ENCODE assay signal across 13 mouse cellular contexts in the genomic region with DNA sequence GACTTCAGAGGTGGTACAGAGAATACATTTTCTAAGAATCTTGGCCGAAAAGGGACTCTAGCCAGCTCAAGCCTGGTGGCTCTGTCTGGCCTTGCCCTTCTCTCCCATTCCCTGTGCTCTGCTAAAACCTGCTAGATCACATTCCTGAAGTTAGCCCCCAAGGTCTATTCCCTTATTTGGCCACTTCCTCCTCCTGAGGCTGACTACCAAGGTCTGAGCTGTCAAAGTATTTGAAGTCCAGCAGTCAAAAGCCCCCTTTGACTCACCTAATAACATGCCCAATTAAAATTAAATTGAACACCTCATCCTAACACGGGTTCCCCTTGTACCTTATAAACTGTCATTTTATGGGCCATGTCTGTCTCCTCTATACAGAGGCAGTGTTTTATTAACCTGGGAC.
DNase-seq lines count a peak whose midpoint lies in the region; ATAC-seq and TF ChIP-seq lines count a peak whose summit lies in the region.
"Had no signal": no experiment of that assay in that cellular context is flagged by ENCODE, and none has a peak within 500 bp of the region (broad histone marks: within the 10 kb centered on the region; RNA-seq: fewer than 3 reads in every experiment).

No protein-coding gene starts in this region.

- no peak overlapping the region for H3K4me2 ChIP-seq in forebrain, embryonic 13.5 days
- H3K4me2 ChIP-seq in forebrain, embryonic 11.5 days (ENCODE audit: low read depth, low read length, severe bottlenecking) = no peak overlapping the region
- no peak overlapping the region for H3K4me2 ChIP-seq in limb, embryonic 12.5 days
- no peak overlapping the region for H3K4me2 ChIP-seq in hindbrain, embryonic 16.5 days (ENCODE audit: low read length)
- H3K4me2 ChIP-seq in neural tube, embryonic 15.5 days = no peak overlapping the region

- no peaks in the 10 kb centered on the region for H3K27me3 ChIP-seq in forebrain, embryonic 13.5 days
- no peaks in the 10 kb centered on the region for H3K27me3 ChIP-seq in forebrain, embryonic 11.5 days (ENCODE audit: control insufficient read depth, insufficient read depth, low read length)
- no peaks in the 10 kb centered on the region for H3K27me3 ChIP-seq in kidney, adult 2 months (replicated peaks; ENCODE audit: control insufficient read depth, insufficient read depth, low read length)
- H3K27me3 ChIP-seq in limb, embryonic 12.5 days = no peaks in the 10 kb centered on the region
- H3K27me3 ChIP-seq in hindbrain, embryonic 16.5 days (replicated peaks; ENCODE audit: control insufficient read depth, insufficient read depth, low read length) = no peaks in the 10 kb centered on the region
- no peaks in the 10 kb centered on the region for H3K27me3 ChIP-seq in neural tube, embryonic 15.5 days (replicated peaks)

- H3K36me3 ChIP-seq in forebrain, embryonic 13.5 days (ENCODE audit: poor library complexity, severe bottlenecking) = no peaks in the 10 kb centered on the region
- H3K36me3 ChIP-seq in forebrain, embryonic 11.5 days (ENCODE audit: control insufficient read depth, insufficient read depth, low read length) = no peaks in the 10 kb centered on the region
- no peaks in the 10 kb centered on the region for H3K36me3 ChIP-seq in kidney, adult 2 months (ENCODE audit: control insufficient read depth, insufficient read depth, low read length)
- no peaks in the 10 kb centered on the region for H3K36me3 ChIP-seq in limb, embryonic 12.5 days
- H3K36me3 ChIP-seq in hindbrain, embryonic 16.5 days (ENCODE audit: control insufficient read depth, insufficient read depth, low read length) = no peaks in the 10 kb centered on the region
- no peaks in the 10 kb centered on the region for H3K36me3 ChIP-seq in neural tube, embryonic 15.5 days
- H3K36me3 ChIP-seq: forebrain, embryonic 10.5 days had no signal

- no peak overlapping the region for H3K9ac ChIP-seq in forebrain, embryonic 13.5 days
- H3K9ac ChIP-seq in forebrain, embryonic 11.5 days (ENCODE audit: low read length) = no peak overlapping the region
- H3K9ac ChIP-seq in limb, embryonic 12.5 days (replicated peaks) = no peak overlapping the region
- no peak overlapping the region for H3K9ac ChIP-seq in hindbrain, embryonic 16.5 days (ENCODE audit: low read depth, low read length)
- no peak overlapping the region for H3K9ac ChIP-seq in neural tube, embryonic 15.5 days (replicated peaks)

- no peak for DNase-seq in forebrain, embryonic 11.5 days (ENCODE audit: low spot score)
- peak; percentile 49 for DNase-seq in brain, embryonic 14.5 days (ENCODE audit: low read depth)
- peak; percentile 74 for DNase-seq in kidney, adult 2 months
- no peak for DNase-seq in cerebellum, adult 9-11 months
- DNase-seq: B cell, adult 2 months; cerebellum, postnatal 14 days; heart, postnatal 4 days; lung, postnatal 14 days had no signal

- no peak for TF ChIP-seq POLR2A in brain, embryonic 14.5 days (IDR thresholded peaks at IDR 0.05; ENCODE audit: borderline replicate concordance, extremely low read depth, insufficient read depth, insufficient read length, poor library complexity, severe bottlenecking)
- TF ChIP-seq POLR2A in kidney, adult 2 months (IDR thresholded peaks at IDR 0.05; ENCODE audit: low read depth, low read length) = no peak

- no peaks in the 10 kb centered on the region for H3K9me3 ChIP-seq in forebrain, embryonic 13.5 days (replicated peaks)
- H3K9me3 ChIP-seq in forebrain, embryonic 11.5 days (ENCODE audit: control insufficient read depth, low read length) = no peaks in the 10 kb centered on the region
- H3K9me3 ChIP-seq in limb, embryonic 12.5 days = no peaks in the 10 kb centered on the region
- H3K9me3 ChIP-seq in hindbrain, embryonic 16.5 days (ENCODE audit: control insufficient read depth, low read length) = no peaks in the 10 kb centered on the region
- no peaks in the 10 kb centered on the region for H3K9me3 ChIP-seq in neural tube, embryonic 15.5 days (replicated peaks)
- H3K9me3 ChIP-seq: forebrain, embryonic 10.5 days had no signal

- no peak overlapping the region for H3K27ac ChIP-seq in forebrain, embryonic 13.5 days
- no peak overlapping the region for H3K27ac ChIP-seq in forebrain, embryonic 11.5 days (ENCODE audit: low read depth, low read length)
- no peak overlapping the region for H3K27ac ChIP-seq in kidney, adult 2 months (ENCODE audit: insufficient read depth, low read depth, low read length)
- 0 out of 2 replicates have a peak overlapping the region, but pooled peaks have one; percentile 35 for H3K27ac ChIP-seq in limb, embryonic 12.5 days
- H3K27ac ChIP-seq in hindbrain, embryonic 16.5 days (ENCODE audit: low read depth, low read length) = no peak overlapping the region
- no peak overlapping the region for H3K27ac ChIP-seq in neural tube, embryonic 15.5 days (replicated peaks)
- H3K27ac ChIP-seq: forebrain, embryonic 10.5 days had no signal

- H3K4me1 ChIP-seq in forebrain, embryonic 13.5 days = peaks cover 15% of the 10 kb centered on the region
- H3K4me1 ChIP-seq in forebrain, embryonic 11.5 days (replicated peaks; ENCODE audit: control insufficient read depth, insufficient read depth, low read length) = no peaks in the 10 kb centered on the region; the same call in 1 of the 2 replicates
- no peaks in the 10 kb centered on the region for H3K4me1 ChIP-seq in kidney, adult 2 months (ENCODE audit: control insufficient read depth, insufficient read depth, low read length)
- peaks cover 34% of the 10 kb centered on the region for H3K4me1 ChIP-seq in limb, embryonic 12.5 days (replicated peaks)
- H3K4me1 ChIP-seq in hindbrain, embryonic 16.5 days (ENCODE audit: control insufficient read depth, insufficient read depth, low read depth, low read length) = no peaks in the 10 kb centered on the region
- H3K4me1 ChIP-seq in neural tube, embryonic 15.5 days = no peaks in the 10 kb centered on the region

- 38% methylated on average over 2 of the region's 2 CpGs for WGBS in forebrain, embryonic 13.5 days
- WGBS in forebrain, embryonic 11.5 days = 52% methylated on average over 2 of the region's 2 CpGs
- WGBS in kidney, adult 2 months = 28% methylated on average over 2 of the region's 2 CpGs
- WGBS in limb, embryonic 12.5 days = 37% methylated on average over 2 of the region's 2 CpGs
- WGBS in hindbrain, embryonic 16.5 days = 48% methylated on average over 2 of the region's 2 CpGs
- 24% methylated on average over 2 of the region's 2 CpGs for WGBS in neural tube, embryonic 15.5 days

- no peak overlapping the region for H3K4me3 ChIP-seq in forebrain, embryonic 13.5 days
- no peak overlapping the region for H3K4me3 ChIP-seq in forebrain, embryonic 11.5 days (ENCODE audit: low read depth, low read length)
- H3K4me3 ChIP-seq in kidney, adult 2 months (ENCODE audit: insufficient read depth, low read depth, low read length) = no peak overlapping the region
- no peak overlapping the region for H3K4me3 ChIP-seq in limb, embryonic 12.5 days (replicated peaks)
- no peak overlapping the region for H3K4me3 ChIP-seq in hindbrain, embryonic 16.5 days (ENCODE audit: low read length)
- H3K4me3 ChIP-seq in neural tube, embryonic 15.5 days (replicated peaks) = no peak overlapping the region
- H3K4me3 ChIP-seq: forebrain, embryonic 10.5 days had no signal

- ATAC-seq in forebrain, embryonic 13.5 days = 0 out of 2 replicates have a peak, but pooled peaks have one; percentile 27
- no peak for ATAC-seq in forebrain, embryonic 11.5 days (replicated peaks; ENCODE audit: low FRiP score)
- ATAC-seq in limb, embryonic 12.5 days (ENCODE audit: insufficient number of reproducible peaks, insufficient read depth, low FRiP score, low TSS enrichment, low read depth) = peak; percentile 89
- ATAC-seq in hindbrain, embryonic 16.5 days = no peak
- ATAC-seq in neural tube, embryonic 15.5 days (ENCODE audit: low FRiP score) = no peak

- no peak for TF ChIP-seq CTCF in brain, embryonic 14.5 days (IDR thresholded peaks at IDR 0.05; ENCODE audit: borderline replicate concordance, extremely low read depth, insufficient read depth, insufficient read length)
- no peak for TF ChIP-seq CTCF in kidney, adult 2 months (conservative IDR thresholded peaks at IDR 0.05; ENCODE audit: insufficient read depth, insufficient read length, low read depth, low read length)

Comparison
In these comparisons a context has a peak if more than half of its experiments do, and no peak if none do; other contexts are left out.
1. ATAC-seq: peak in forebrain, embryonic 13.5 days (single experiment) and limb, embryonic 12.5 days (single experiment); none in forebrain, embryonic 11.5 days (single experiment), hindbrain, embryonic 16.5 days (single experiment) and neural tube, embryonic 15.5 days (single experiment).
2. DNase-seq: peak in brain, embryonic 14.5 days (single experiment) and kidney, adult 2 months (single experiment); none in forebrain, embryonic 11.5 days (single experiment) and cerebellum, adult 9-11 months (single experiment).